Mouse (Mus musculus): Measurements from ENCODE around the gene Drd2. TPM values are rescaled to one million over a fixed set of nuclear protein-coding genes. Genes with fewer than 3 reads are reported as not detected.

Drd2 gene
- 0.05 TPM in 1 of 2 replicates, not detected in the other for polyA plus RNA-seq (2012; rRNA removed)

- no peak for DNase-seq (ENCODE audit: low read depth)
These were observed at the start of gene Drd2 for GRCm38 (mm10) chr9:49340136-49341043. TSS of gene Drd2 (plus strand) at chr9:49340627.

GRCm38 (mm10) chr9:49295101-49295500 is 45.3 kb upstream of the Drd2 start:
- DNase-seq (ENCODE audit: low read depth), result no peak

GRCm38 (mm10) chr9:49307576-49307975 is 32.9 kb upstream of the Drd2 start:
- DNase-seq (ENCODE audit: low read depth), result no peak

- DNase-seq (ENCODE audit: low read depth), result no peak
These were observed 29.6 kb upstream of the Drd2 start for GRCm38 (mm10) chr9:49310821-49311220.

GRCm38 (mm10) chr9:49318638-49319037 is 21.8 kb upstream of the Drd2 start:
- DNase-seq (ENCODE audit: low read depth), result no peak

GRCm38 (mm10) chr9:49341044-49341365 is 578 bp downstream of the Drd2 start:
- DNase-seq (ENCODE audit: low read depth), result no peak

GRCm38 (mm10) chr9:49365763-49366162 is 25.3 kb downstream of the Drd2 start:
- no peak for DNase-seq (ENCODE audit: low read depth)

GRCm38 (mm10) chr9:49373946-49374345 is 33.5 kb downstream of the Drd2 start:
- DNase-seq (ENCODE audit: low read depth), result no peak

- no peak for DNase-seq (ENCODE audit: low read depth)
These were observed 39.5 kb downstream of the Drd2 start for GRCm38 (mm10) chr9:49379962-49380361.

GRCm38 (mm10) chr9:49384041-49384440 is 43.6 kb downstream of the Drd2 start:
- no peak for DNase-seq (ENCODE audit: low read depth)

- no peak for DNase-seq (ENCODE audit: low read depth)
These were observed 44.4 kb downstream of the Drd2 start for GRCm38 (mm10) chr9:49384855-49385254.

- no peak for DNase-seq (ENCODE audit: low read depth)
These were observed 44.9 kb downstream of the Drd2 start for GRCm38 (mm10) chr9:49385301-49385700.

GRCm38 (mm10) chr9:49386119-49386518 is 45.7 kb downstream of the Drd2 start:
- no peak for DNase-seq (ENCODE audit: low read depth)

GRCm38 (mm10) chr9:49392242-49392641 is 51.8 kb downstream of the Drd2 start:
- no peak for DNase-seq (ENCODE audit: low read depth)

- no peak for DNase-seq (ENCODE audit: low read depth)
These were observed 55.6 kb downstream of the Drd2 start for GRCm38 (mm10) chr9:49396006-49396405.

- DNase-seq (ENCODE audit: low read depth), result no peak
These were observed 63.3 kb downstream of the Drd2 start for GRCm38 (mm10) chr9:49403711-49404110.

GRCm38 (mm10) chr9:49407028-49407427 is 66.6 kb downstream of the Drd2 start:
- no peak for DNase-seq (ENCODE audit: low read depth)

GRCm38 (mm10) chr9:49410621-49411020 is 70.2 kb downstream of the Drd2 start:
- DNase-seq (ENCODE audit: low read depth), result no peak

- no peak for DNase-seq (ENCODE audit: low read depth)
These were observed 83.4 kb downstream of the Drd2 start for GRCm38 (mm10) chr9:49423866-49424265.

- DNase-seq (ENCODE audit: low read depth), result no peak
These were observed 85.2 kb downstream of the Drd2 start for GRCm38 (mm10) chr9:49425585-49425984.

GRCm38 (mm10) chr9:49426921-49427320 is 86.5 kb downstream of the Drd2 start, which contains the start of gene Ankk1:
TSS of gene Ankk1 (minus strand) at chr9:49427021.
- no peak for DNase-seq (ENCODE audit: low read depth)

GRCm38 (mm10) chr9:49427478-49427877 is 87.1 kb downstream of the Drd2 start:
- no peak for DNase-seq (ENCODE audit: low read depth)

GRCm38 (mm10) chr9:49442621-49443020 is 102.2 kb downstream of the Drd2 start:
- DNase-seq (ENCODE audit: low read depth), result no peak

GRCm38 (mm10) chr9:49450491-49450890 is 110.1 kb downstream of the Drd2 start:
- DNase-seq (ENCODE audit: low read depth), result no peak
